Mouse (Mus musculus): Measurements from ENCODE around the gene Lrrc8d.

DNA sequence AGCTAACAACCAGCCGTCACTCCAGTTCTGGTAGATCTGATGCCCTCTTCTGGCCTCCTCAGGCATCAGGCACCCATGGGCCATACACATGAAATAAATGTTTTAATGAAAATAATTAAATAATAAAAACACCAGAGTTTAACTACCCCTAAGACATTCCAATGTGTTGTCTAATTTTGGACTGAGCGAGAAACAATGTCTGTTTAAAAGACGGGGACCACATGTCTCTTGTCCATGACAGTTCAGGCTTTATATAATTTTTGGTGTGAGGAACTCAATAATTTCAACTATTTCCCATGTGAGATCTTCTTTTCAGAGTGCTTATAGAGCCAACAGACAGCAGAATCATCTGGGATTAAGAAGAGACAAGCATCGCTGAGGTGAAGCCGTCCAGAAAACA lies 32.8 kb upstream of the Lrrc8d start:
- TF ChIP-seq POLR2A (IDR thresholded peaks at IDR 0.05; ENCODE audit: extremely low read depth, insufficient read depth, low read length) = no peak
- TF ChIP-seq CTCF (IDR thresholded peaks at IDR 0.05; ENCODE audit: low read depth, low read length) = no peak
